Mouse (Mus musculus) fibroblast of lung, adult 2 months (primary cell): ENCODE results near the gene Gm8011.
"Not testable (repeated sequence)": the region's sequence is repeated elsewhere in the genome, so short reads cannot be mapped to it uniquely, and the experiment has no call there.

Experiments
- DNase-seq: peaks from one replicate; pipeline ENCODE4 v3.0.0-alpha.2; 2011; ENCODE audit warnings: low read depth

Gene Gm8011

GRCm38 (mm10) chr14:42463581-42463980 lies at the start of gene Gm8011:
Gm8011 (plus strand) TSS chr14:42463881.
- DNase-seq, result not testable (repeated sequence)

GRCm38 (mm10) chr14:42439573-42439972 lies 24.1 kb upstream of the Gm8011 start, which contains the start of gene Gm8005:
Gm8005 (minus strand) TSS chr14:42439673.
- not testable (repeated sequence) for DNase-seq

- not testable (repeated sequence) for DNase-seq
Measured at GRCm38 (mm10) chr14:42502249-42502648, 38.6 kb downstream of the Gm8011 start, which contains the start of gene Gm8020. Gm8020 (minus strand) TSS chr14:42502349.
